ENCODE assay signal across 9 mouse cellular contexts in the genomic region with DNA sequence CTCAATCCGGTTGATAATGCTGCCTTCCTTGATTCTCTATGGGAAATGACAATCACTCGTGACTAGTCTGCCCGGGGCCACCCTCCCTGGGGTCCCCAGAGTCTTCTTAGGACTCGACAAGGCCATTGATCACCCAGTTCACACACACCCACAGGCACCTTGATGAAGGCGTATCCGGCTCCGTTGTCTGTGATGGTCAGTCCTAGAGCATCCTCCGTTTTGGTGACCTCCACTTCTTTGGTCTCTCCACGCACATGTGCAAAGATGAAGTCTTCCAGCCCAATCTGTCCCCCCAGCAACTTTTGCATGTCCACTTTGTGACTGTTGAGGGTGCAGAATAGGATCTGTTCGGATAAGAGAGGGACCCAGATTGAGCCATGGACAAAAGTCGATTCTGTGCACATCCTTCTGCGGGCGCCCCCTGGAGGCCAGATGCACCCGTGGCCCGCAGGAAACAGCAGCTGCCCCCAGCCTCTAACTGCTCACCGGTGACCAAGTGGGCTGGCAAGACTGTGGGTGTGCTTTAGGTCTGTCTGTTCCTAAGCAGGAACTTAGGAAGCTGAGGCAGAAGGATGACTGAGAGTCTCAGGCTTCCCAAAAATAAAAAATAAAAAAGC. TPM values are rescaled to one million over a fixed set of nuclear protein-coding genes. Genes with fewer than 3 reads are reported as not detected.
DNase-seq lines count a peak whose midpoint lies in the region; ATAC-seq and TF ChIP-seq lines count a peak whose summit lies in the region.
"Had no signal": no experiment of that assay in that cellular context is flagged by ENCODE, and none has a peak within 500 bp of the region (broad histone marks: within the 10 kb centered on the region; RNA-seq: fewer than 3 reads in every experiment).

No protein-coding gene starts in this region.

- H3K36me3 ChIP-seq in kidney, embryonic 14.5 days (ENCODE audit: control insufficient read depth, insufficient read depth, low read length) = no peaks in the 10 kb centered on the region
- peaks cover 15% of the 10 kb centered on the region for H3K36me3 ChIP-seq in embryonic facial prominence, embryonic 10.5 days (replicated peaks)
- H3K36me3 ChIP-seq in limb, embryonic 10.5 days = peaks cover 12% of the 10 kb centered on the region

- TF ChIP-seq CTCF in olfactory bulb, adult 2 months (IDR thresholded peaks at IDR 0.05; ENCODE audit: insufficient read depth, low read depth, low read length) = peak; percentile 81

- H3K4me1 ChIP-seq in kidney, embryonic 14.5 days (ENCODE audit: control insufficient read depth, insufficient read depth, low read length) = peaks cover 7% of the 10 kb centered on the region; the same call in 1 of the 2 replicates
- peaks cover 24% of the 10 kb centered on the region for H3K4me1 ChIP-seq in embryonic facial prominence, embryonic 10.5 days
- H3K4me1 ChIP-seq in limb, embryonic 10.5 days = peaks cover 28% of the 10 kb centered on the region
- H3K4me1 ChIP-seq in olfactory bulb, adult 2 months (ENCODE audit: control insufficient read depth, insufficient read depth, low read length) = peaks cover 8% of the 10 kb centered on the region

- no peak overlapping the region for H3K27ac ChIP-seq in kidney, embryonic 14.5 days (ENCODE audit: low read depth, low read length)
- H3K27ac ChIP-seq in embryonic facial prominence, embryonic 10.5 days (replicated peaks) = no peak overlapping the region
- no peak overlapping the region for H3K27ac ChIP-seq in limb, embryonic 10.5 days
- H3K27ac ChIP-seq in olfactory bulb, adult 2 months (ENCODE audit: insufficient read depth, low read depth, low read length) = no peak overlapping the region
- H3K27ac ChIP-seq: liver, embryonic 15.5 days had no signal

- ATAC-seq in kidney, embryonic 14.5 days (ENCODE audit: low FRiP score, low TSS enrichment) = no peak
- ATAC-seq in CD4-positive, CD25-positive, alpha-beta regulatory T cell, adult 4 months = peak; percentile 65
- no peak for ATAC-seq in frontal cortex, adult (ENCODE audit: low TSS enrichment)

- peaks cover 22% of the 10 kb centered on the region for H3K27me3 ChIP-seq in kidney, embryonic 14.5 days (ENCODE audit: control insufficient read depth, insufficient read depth, low read length)
- H3K27me3 ChIP-seq in embryonic facial prominence, embryonic 10.5 days (replicated peaks; ENCODE audit: low read depth, poor library complexity, severe bottlenecking) = peaks cover 90% of the 10 kb centered on the region
- H3K27me3 ChIP-seq in limb, embryonic 10.5 days (ENCODE audit: low read depth, poor library complexity, severe bottlenecking) = peaks cover 85% of the 10 kb centered on the region

- DNase-seq in kidney, adult 18-20 months = peak; percentile 81
- peak; percentile 54 for DNase-seq in adipocyte (ENCODE audit: low spot score)
- peak; percentile 81 for DNase-seq in embryonic facial prominence, embryonic 10.5 days (ENCODE audit: low spot score)
- DNase-seq in limb, embryonic 10.5 days (ENCODE audit: low spot score) = peak; percentile 87

- H3K4me2 ChIP-seq in kidney, embryonic 14.5 days (replicated peaks; ENCODE audit: low read depth, low read length) = no peak overlapping the region

- whole genome bisulfite sequencing in kidney, embryonic 14.5 days = 35% methylated on average over 16 of the region's 16 CpGs
- WGBS in embryonic facial prominence, embryonic 10.5 days = 34% methylated on average over 16 of the region's 16 CpGs
- 34% methylated on average over 16 of the region's 16 CpGs for WGBS in limb, embryonic 10.5 days
- WGBS in olfactory bulb, adult 2 months = 38% methylated on average over 16 of the region's 16 CpGs

- no peak overlapping the region for H3K9ac ChIP-seq in kidney, embryonic 14.5 days (ENCODE audit: low read depth, low read length)
- H3K9ac ChIP-seq: liver, embryonic 15.5 days had no signal

- no peak overlapping the region for H3K4me3 ChIP-seq in kidney, embryonic 14.5 days (ENCODE audit: low read length)
- H3K4me3 ChIP-seq in embryonic facial prominence, embryonic 10.5 days = no peak overlapping the region
- no peak overlapping the region for H3K4me3 ChIP-seq in limb, embryonic 10.5 days
- H3K4me3 ChIP-seq in olfactory bulb, adult 2 months (ENCODE audit: insufficient read depth, low read depth, low read length) = no peak overlapping the region
- H3K4me3 ChIP-seq: liver, embryonic 15.5 days had no signal

- TF ChIP-seq POLR2A in olfactory bulb, adult 2 months (IDR thresholded peaks at IDR 0.05; ENCODE audit: insufficient read depth, low read depth, low read length) = no peak

- H3K9me3 ChIP-seq in kidney, embryonic 14.5 days (ENCODE audit: control insufficient read depth, low read length) = no peaks in the 10 kb centered on the region
- no peaks in the 10 kb centered on the region for H3K9me3 ChIP-seq in embryonic facial prominence, embryonic 10.5 days
- H3K9me3 ChIP-seq in limb, embryonic 10.5 days (replicated peaks) = no peaks in the 10 kb centered on the region
- H3K9me3 ChIP-seq: liver, embryonic 15.5 days had no signal

RNA-seq across cellular contexts. Expression of a gene that starts 1.6 kb away (rescaled TPM):
- polyA plus RNA-seq in kidney, embryonic 14.5 days (2014; fragmentation: Nextera tagmentation; extraction: Ambion mirVana) = 0.05 and 0.07 TPM in 2 replicates
- under 1 TPM; 0.15 to 0.28 TPM for polyA plus RNA-seq in CD4-positive, CD25-positive, alpha-beta regulatory T cell, adult 4 months (2017; shearing (Covaris generic))
- polyA plus RNA-seq in embryonic facial prominence, embryonic 10.5 days (2016; fragmentation: Nextera tagmentation; extraction: Ambion mirVana) = not detected in 2 replicates
- polyA plus RNA-seq in limb, embryonic 10.5 days (2016; fragmentation: Nextera tagmentation; extraction: Ambion mirVana) = 0.09 TPM in 1 of 2 replicates, not detected in the other
- not detected in 2 replicates for polyA plus RNA-seq in olfactory bulb, adult 2 months (2012; ENCODE audit: insufficient read depth, insufficient read length, low replicate concordance, missing spikeins)
- polyA plus RNA-seq: liver, embryonic 15.5 days had no signal

RNA-seq across cellular contexts. Expression of a gene that starts 8.8 kb away (rescaled TPM):
- polyA plus RNA-seq in kidney, embryonic 14.5 days (2014; fragmentation: Nextera tagmentation; extraction: Ambion mirVana) = 115 and 119 TPM in 2 replicates
- polyA plus RNA-seq in CD4-positive, CD25-positive, alpha-beta regulatory T cell, adult 4 months (2017; shearing (Covaris generic)) = 10 to 100 TPM; 14.4 to 17.3 TPM
- polyA plus RNA-seq in embryonic facial prominence, embryonic 10.5 days (2016; fragmentation: Nextera tagmentation; extraction: Ambion mirVana) = 114 and 122 TPM in 2 replicates
- polyA plus RNA-seq in limb, embryonic 10.5 days (2016; fragmentation: Nextera tagmentation; extraction: Ambion mirVana) = 99.6 and 114 TPM in 2 replicates
- polyA plus RNA-seq in olfactory bulb, adult 2 months (2012; ENCODE audit: insufficient read depth, insufficient read length, low replicate concordance, missing spikeins) = not detected in 2 replicates

RNA-seq across cellular contexts. Expression of a gene that starts 12.9 kb away (rescaled TPM):
- polyA plus RNA-seq in kidney, embryonic 14.5 days (2014; fragmentation: Nextera tagmentation; extraction: Ambion mirVana) = 8.7 and 10.1 TPM in 2 replicates
- 10 to 100 TPM; 19.3 to 22.0 TPM for polyA plus RNA-seq in CD4-positive, CD25-positive, alpha-beta regulatory T cell, adult 4 months (2017; shearing (Covaris generic))
- polyA plus RNA-seq in embryonic facial prominence, embryonic 10.5 days (2016; fragmentation: Nextera tagmentation; extraction: Ambion mirVana) = 3.1 and 3.6 TPM in 2 replicates
- polyA plus RNA-seq in limb, embryonic 10.5 days (2016; fragmentation: Nextera tagmentation; extraction: Ambion mirVana) = 3.2 and 3.6 TPM in 2 replicates
- not detected in 2 replicates for polyA plus RNA-seq in olfactory bulb, adult 2 months (2012; ENCODE audit: insufficient read depth, insufficient read length, low replicate concordance, missing spikeins)

RNA-seq across cellular contexts. Expression of a gene that starts 15.8 kb away (rescaled TPM):
- polyA plus RNA-seq in kidney, embryonic 14.5 days (2014; fragmentation: Nextera tagmentation; extraction: Ambion mirVana) = 4.1 and 4.6 TPM in 2 replicates
- 1 to 10 TPM; 1.3 to 1.5 TPM for polyA plus RNA-seq in CD4-positive, CD25-positive, alpha-beta regulatory T cell, adult 4 months (2017; shearing (Covaris generic))
- 7.8 and 8.3 TPM in 2 replicates for polyA plus RNA-seq in embryonic facial prominence, embryonic 10.5 days (2016; fragmentation: Nextera tagmentation; extraction: Ambion mirVana)
- polyA plus RNA-seq in limb, embryonic 10.5 days (2016; fragmentation: Nextera tagmentation; extraction: Ambion mirVana) = 7.6 and 8.8 TPM in 2 replicates
- not detected in 2 replicates for polyA plus RNA-seq in olfactory bulb, adult 2 months (2012; ENCODE audit: insufficient read depth, insufficient read length, low replicate concordance, missing spikeins)

RNA-seq across cellular contexts. Expression of a gene that starts 20.5 kb away (rescaled TPM):
- 21.4 and 29.6 TPM in 2 replicates for polyA plus RNA-seq in kidney, embryonic 14.5 days (2014; fragmentation: Nextera tagmentation; extraction: Ambion mirVana)
- polyA plus RNA-seq in CD4-positive, CD25-positive, alpha-beta regulatory T cell, adult 4 months (2017; shearing (Covaris generic)) = 1 to 10 TPM; 4.2 to 4.7 TPM
- polyA plus RNA-seq in embryonic facial prominence, embryonic 10.5 days (2016; fragmentation: Nextera tagmentation; extraction: Ambion mirVana) = 52.3 and 54.3 TPM in 2 replicates
- 62.5 and 67.7 TPM in 2 replicates for polyA plus RNA-seq in limb, embryonic 10.5 days (2016; fragmentation: Nextera tagmentation; extraction: Ambion mirVana)
- not detected in 2 replicates for polyA plus RNA-seq in olfactory bulb, adult 2 months (2012; ENCODE audit: insufficient read depth, insufficient read length, low replicate concordance, missing spikeins)
